Mouse (Mus musculus): ENCODE data around the gene AC161166.1.
"Not testable (repeated sequence)": the region's sequence is repeated elsewhere in the genome, so short reads cannot be mapped to it uniquely, and the experiment has no call there.

AC161166.1 gene

DNA sequence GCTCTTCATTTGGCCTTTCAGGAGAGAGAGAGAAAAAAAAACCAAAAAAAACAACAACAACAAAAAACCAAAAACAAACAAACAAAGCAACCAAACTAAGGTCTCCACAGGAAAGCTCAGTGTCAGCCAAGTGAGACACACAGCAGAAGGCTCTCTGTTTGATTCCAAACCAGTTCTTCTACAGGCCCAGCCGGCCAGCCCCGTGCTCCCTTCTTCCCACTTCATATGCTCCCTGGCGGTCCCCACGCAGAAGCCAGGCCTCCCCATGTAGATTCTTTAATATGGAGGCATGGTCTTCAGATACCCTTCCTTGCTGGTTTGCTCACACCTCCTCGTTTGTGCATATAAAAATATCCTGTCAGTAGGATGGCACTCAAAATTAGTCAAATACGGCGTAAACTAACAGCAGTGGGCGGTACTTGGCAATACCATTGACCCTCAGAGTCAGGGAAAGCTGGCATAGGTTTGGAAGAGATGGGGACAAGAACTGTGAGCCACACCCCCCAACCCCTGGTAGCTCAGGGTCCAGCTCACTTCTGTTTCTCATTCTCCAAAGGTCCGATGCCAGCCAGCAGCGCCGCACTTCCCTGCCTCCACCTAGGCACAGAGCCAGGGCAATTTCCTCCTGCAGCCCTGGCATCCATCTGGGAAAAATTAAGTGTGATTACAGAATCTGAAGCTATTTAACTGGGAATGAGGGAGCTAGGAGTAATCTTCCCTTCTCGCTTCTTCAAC is 13.6 kb upstream of the AC161166.1 start:
- no peak for DNase-seq (ENCODE audit: low read depth, low spot score)

DNA sequence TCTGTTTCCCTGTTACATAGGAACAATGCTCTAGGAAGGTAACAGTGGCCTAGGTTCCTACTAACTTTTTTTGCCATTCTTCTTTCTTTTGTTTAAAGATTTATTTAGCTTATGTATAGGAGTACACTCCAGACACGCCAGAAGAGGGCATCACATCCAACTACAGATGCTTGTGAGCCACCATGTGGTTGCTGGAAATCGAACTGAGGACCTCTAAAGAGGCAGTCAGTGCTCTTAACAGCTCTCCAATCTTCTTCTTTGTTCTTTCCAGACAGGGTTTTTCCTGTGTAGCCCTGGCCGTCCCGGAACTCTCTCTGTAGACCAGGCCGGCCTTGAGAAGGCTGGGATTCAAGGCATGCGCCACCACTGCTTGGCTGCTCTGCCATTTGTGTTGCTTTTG is 12.7 kb upstream of the AC161166.1 start:
- no peak for DNase-seq (ENCODE audit: low read depth, low spot score)

- DNase-seq (ENCODE audit: low read depth, low spot score), result no peak
These were observed 11.5 kb upstream of the AC161166.1 start for GRCm38 (mm10) chr7:24523723-24524122.

DNA sequence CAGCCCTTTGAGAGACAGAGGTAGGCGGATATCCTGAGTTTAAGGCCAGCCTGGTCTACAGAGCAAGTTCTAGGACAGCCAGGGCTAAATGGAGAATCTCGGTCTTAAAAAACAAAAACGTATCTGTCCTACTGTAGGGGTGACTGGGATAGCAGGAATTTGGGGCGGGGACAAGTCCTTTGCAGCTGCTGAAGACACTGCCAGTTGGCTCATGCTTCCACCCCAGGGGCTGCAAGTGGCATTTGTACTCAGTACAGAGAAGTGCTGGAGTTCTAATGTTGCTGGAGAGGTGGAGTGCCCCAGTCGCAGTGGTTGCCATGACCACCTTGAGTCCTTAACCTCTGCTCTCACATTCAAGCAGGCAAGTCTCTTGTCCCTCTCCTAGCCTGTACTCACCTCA is 10.6 kb upstream of the AC161166.1 start:
- no peak for DNase-seq (ENCODE audit: low read depth, low spot score)

DNA sequence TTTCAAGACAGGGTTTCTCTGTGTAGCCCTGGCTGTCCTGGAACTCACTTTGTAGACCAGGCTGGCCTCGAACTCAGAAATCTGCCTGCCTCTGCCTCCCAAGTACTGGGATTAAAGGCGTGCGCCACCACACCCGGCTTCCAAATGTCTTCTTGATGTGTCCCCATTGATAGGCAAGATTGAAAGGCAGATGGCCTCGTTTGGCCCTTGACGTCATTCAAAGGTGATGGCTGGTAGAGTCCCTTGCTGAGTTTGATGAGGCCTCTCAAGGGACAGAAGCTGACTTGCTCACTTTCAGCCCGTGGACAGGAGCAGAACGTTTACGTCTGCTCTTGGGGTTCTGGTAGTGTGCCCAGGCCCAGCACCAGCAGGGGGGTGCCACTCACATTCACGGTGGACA is 7.8 kb upstream of the AC161166.1 start:
- DNase-seq (ENCODE audit: low read depth, low spot score), result not testable (repeated sequence)

DNA sequence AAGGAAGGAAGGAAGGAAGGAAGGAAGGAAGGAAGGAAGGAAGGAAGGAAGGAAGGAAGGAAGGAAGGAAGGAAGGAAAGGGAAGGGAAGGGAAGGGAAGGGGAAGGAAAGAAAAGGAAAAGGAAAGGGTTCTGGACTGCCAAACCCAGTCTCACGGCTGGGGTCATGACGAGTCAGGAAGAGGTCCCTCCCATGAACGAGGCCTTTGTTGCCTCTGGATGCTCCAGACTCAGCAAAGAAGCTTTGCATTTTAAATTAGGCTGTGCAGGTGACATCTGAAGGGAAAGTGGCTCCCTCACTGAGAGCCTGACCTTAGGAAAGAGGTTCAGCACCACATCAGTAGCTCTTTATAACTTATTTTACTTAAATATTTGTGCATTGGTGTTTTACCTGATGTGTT is 6.9 kb upstream of the AC161166.1 start:
- no peak for DNase-seq (ENCODE audit: low read depth, low spot score)

DNA sequence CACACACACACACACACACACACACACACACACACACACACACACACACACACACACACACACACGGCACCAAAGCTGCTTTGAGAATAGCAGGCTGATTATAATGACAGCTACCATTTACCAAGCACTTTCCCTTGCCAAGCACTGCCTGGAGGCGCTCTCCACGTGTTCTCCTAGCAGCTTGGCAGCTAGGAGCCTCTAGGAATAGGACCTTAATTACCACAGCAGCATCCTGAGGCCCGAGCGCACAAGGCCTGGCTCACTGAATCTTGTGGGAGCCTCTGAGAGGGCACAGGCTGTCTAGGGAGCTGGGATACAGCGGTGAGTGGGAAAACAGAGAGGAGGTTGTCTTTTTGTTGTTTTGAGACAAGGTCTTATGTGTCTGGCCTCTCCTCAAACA is 5.4 kb upstream of the AC161166.1 start:
- DNase-seq (ENCODE audit: low read depth, low spot score), result no peak

GRCm38 (mm10) chr7:24517077-24517476 is 4.8 kb upstream of the AC161166.1 start:
- DNase-seq (ENCODE audit: low read depth, low spot score), result no peak

GRCm38 (mm10) chr7:24516319-24516718 is 4.1 kb upstream of the AC161166.1 start:
- not testable (repeated sequence) for DNase-seq (ENCODE audit: low read depth, low spot score)

GRCm38 (mm10) chr7:24507726-24508114 is 4.5 kb downstream of the AC161166.1 start:
- no peak for DNase-seq (ENCODE audit: low read depth, low spot score)

DNA sequence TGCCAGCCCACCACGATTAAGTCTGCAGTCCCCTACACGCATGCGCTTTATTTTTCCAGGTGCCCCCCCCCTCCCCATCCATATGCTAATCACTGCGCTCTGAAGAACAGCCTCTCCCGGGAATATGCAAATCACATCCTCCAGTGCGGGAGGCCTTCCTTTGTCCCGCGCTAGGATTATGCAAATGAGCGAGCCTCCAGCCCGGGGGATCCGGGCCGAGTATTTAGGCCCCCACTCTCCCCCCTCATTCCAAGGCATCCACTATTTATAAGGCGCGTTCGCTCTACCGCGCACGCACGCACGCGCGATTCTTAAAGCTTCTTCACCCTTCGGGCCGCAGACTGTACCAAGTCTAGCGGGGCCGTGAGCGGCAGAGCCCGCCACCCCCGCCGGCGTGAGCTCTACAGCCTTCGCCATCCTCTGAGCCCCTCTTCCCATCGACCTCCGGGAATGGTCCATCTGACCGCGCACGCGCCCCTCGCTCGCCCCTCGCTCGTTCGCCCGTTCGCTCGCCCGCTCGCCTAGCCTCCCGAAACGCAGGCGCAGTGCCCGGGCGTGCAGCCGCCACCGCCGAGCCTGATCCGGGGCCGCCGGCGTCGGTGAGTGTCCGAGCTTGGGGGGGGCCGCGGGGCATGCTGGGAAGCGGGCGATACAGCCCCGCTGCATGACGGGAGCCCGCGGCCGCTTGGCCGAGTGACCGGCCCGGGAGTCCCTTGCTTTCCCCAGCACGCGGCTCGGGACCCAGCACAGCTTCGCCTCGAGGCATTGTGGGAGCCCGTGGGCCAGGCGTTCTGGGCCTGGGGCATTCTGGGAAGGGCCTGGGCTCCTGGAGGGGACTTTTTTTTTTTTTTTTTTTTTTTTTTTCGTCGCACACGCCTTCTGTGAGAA is 5.2 kb downstream of the AC161166.1 start, which contains the start of gene Zfp428:
Gene Zfp428, plus strand, starts transcription at position 169 of the 888 bp plus-strand sequence.
- DNase-seq (ENCODE audit: low read depth, low spot score), result peak; percentile 95

DNA sequence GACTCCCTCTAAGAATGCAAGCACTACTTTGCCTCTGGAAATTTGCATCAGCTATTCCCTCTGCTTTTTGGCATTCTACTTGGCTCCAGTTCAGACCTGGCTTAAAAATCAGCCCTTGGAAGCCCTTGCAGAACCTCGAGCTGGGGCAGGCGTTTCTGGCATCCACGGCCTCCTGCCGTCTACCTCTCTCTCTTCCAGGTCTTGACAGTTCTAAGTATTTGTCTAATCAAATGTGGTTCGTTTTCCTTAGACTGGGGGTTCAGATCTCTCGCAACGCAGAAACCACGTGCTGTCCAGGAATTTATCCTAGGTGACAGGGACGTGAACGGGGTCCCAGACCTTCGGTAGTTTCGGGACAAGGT is 5.8 kb downstream of the AC161166.1 start:
- peak; percentile 67 for DNase-seq (ENCODE audit: low read depth, low spot score)

GRCm38 (mm10) chr7:24506065-24506459 is 6.2 kb downstream of the AC161166.1 start:
- no peak for DNase-seq (ENCODE audit: low read depth, low spot score)

DNA sequence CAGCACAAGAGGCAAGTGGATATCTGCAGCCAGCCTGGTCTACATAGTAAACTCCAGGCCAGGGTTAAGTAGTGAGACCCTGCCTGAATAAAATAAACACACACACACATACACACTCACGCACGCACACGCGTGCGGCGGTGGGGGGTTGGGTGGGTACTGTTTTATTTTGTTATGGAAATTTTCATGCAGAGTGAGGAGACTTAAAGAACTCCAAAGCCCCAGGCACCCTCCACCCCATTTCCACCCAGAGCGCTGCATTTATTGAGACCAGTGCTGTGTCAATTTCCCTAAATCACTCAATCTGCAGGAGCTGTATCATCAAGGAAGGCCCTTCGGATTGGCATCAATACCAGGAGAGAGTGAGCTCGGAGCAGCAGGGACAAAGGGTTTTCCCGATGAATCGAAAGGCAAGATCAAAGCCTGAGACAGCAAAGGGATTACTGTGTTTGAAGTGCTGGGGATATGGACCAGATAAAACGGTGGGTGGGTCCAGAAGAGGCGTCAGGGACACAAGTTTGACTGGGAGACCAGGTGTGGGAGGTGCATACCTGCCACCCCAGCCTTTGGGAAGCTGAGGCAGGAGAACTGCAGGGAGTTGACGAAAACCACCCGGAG is 6.7 kb downstream of the AC161166.1 start:
- no peak for DNase-seq (ENCODE audit: low read depth, low spot score)

DNA sequence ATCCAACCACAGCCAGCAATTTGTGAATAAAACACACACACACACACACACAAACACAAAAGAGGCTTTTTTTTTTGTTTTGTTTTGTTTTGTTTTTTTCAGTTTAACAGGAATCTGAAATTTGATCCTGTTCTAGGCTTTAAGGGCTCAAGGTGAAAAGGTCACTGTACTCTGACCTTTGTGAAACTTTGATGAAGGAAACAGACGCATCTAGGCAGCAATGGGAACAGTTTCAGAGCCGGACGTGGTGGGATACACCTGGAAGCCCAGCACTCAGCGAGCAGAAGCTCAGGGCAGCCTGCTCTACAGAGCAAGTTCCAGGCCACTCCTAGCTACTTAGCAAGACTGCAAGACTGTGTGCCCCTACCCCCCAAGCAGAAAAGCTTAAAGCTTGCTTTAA is 7.4 kb downstream of the AC161166.1 start:
- DNase-seq (ENCODE audit: low read depth, low spot score), result no peak

GRCm38 (mm10) chr7:24504004-24504403 is 8.3 kb downstream of the AC161166.1 start:
- DNase-seq (ENCODE audit: low read depth, low spot score), result no peak

DNA sequence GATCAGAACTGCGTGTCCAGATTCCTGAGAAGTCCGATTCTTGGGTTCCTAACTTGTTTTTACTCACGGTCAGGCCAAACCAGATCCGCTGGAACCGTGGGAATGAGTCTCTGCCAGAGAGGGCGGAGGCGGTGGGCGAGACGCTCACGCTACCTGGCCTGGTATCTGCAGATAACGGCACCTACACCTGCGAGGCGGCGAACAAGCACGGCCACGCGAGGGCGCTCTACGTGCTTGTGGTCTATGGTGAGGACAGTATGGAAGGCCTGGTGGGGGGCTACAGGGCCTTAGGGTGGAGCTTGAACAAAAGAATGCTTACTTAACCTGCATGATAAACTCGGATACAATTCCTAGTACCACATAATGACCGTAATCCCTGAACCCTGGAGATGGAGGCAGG is 10.8 kb downstream of the AC161166.1 start:
- DNase-seq (ENCODE audit: low read depth, low spot score), result no peak

- DNase-seq (ENCODE audit: low read depth, low spot score), result no peak
These were observed 11.3 kb downstream of the AC161166.1 start for GRCm38 (mm10) chr7:24500929-24501328.

- no peak for DNase-seq (ENCODE audit: low read depth, low spot score)
These were observed 12.2 kb downstream of the AC161166.1 start for GRCm38 (mm10) chr7:24499856-24500577.

- no peak for DNase-seq (ENCODE audit: low read depth, low spot score)
These were observed 24.0 kb downstream of the AC161166.1 start for GRCm38 (mm10) chr7:24488303-24488702.

DNA sequence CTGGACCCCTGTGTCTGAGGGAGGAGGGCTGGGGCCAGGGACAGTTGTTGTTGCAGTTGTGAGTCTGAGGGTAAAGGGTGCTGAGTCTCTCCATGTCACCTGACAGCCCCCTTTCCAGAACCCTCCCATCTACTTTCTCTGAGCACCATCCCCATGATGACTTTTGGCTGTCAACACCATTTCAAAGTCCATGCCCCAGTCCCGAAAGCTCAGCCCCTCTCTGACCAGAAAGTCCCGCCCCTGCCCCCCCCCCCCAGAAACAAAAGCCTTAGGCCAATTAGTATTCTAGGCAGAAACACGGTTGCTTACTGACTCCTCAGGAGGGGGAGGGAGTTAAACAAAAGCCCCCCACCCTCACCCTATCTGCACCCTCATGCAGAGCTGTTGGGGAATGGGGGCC is 24.9 kb downstream of the AC161166.1 start:
- DNase-seq (ENCODE audit: low read depth, low spot score), result no peak

DNA sequence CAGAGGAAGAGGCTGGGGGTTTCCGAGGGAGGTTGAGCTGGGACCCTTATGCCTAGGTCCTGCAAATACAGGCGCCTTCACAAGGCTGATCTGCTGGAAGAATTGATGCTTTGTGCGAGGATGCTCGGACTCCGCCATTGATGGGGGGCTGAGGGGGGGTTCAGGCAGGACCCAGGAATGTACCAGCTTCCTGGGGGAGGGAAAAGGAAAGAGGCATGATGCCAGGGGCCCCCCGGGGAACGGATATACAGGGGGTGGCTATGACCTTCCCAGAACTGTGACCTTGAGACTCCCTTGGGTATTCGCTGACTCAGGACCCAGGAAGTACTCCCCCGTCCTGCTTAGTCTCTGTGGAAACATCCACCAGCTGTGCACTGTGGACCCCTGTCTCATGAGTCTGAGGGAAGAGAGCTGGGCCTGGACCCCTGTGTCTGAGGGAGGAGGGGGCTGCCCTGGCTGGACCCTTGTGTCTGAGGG is 25.6 kb downstream of the AC161166.1 start:
- no peak for DNase-seq (ENCODE audit: low read depth, low spot score)

Data from brain, embryonic 18.5 days (tissue).